Mouse (Mus musculus) megakaryocyte, embryonic 14.5 days (primary cell): ENCODE measurements at regions not wholly inside any gene's neighbourhood (a gene's known extent, or its start where the extent isn't known, plus 50 kb on each side); places are given as distances from the start of the nearest gene placed in this dataset.

Experiments
- H3K27me3 ChIP-seq: replicated peaks from 2 replicates; pipeline ENCODE3; 2012; ENCODE audit warnings: inconsistent platforms
- H3K36me3 ChIP-seq: replicated peaks from 2 replicates; pipeline ENCODE3; 2012; ENCODE audit warnings: low read length, inconsistent platforms, mixed read lengths
- H3K4me1 ChIP-seq: 2 replicates; pipeline ENCODE4 v1.6.1; 2012; ENCODE audit warnings: inconsistent platforms
- H3K4me3 ChIP-seq: replicated peaks from 2 replicates; pipeline ENCODE3; 2012; ENCODE audit warnings: moderate library complexity, mild to moderate bottlenecking, inconsistent platforms
- H3K9me3 ChIP-seq: 2 replicates; pipeline ENCODE4 v1.6.1; 2012; ENCODE audit warnings: inconsistent platforms
- FLI1 ChIP-seq: IDR thresholded peaks from 2 replicates; pipeline ENCODE4 v1.6.1; 2012; ENCODE audit warnings: low read length, inconsistent platforms, mixed read lengths
- GATA1 ChIP-seq: IDR thresholded peaks from 3 replicates; pipeline ENCODE4 v1.6.1; 2012; ENCODE audit warnings: mixed read lengths, low read length, inconsistent platforms, borderline replicate concordance

- Histone ChIP-seq H3K27me3 (no peaks in the 10 kb centered on the region), H3K4me1 (no peaks in the 10 kb centered on the region), H3K36me3 (no peaks in the 10 kb centered on the region), H3K4me3 (no peak overlapping the region), H3K9me3 (no peaks in the 10 kb centered on the region)
- TF ChIP-seq GATA1, result no peak
- no peak for TF ChIP-seq FLI1
These were observed 129.5 kb upstream of the Tmem72 start for GRCm38 (mm10) chr6:116845990-116846862.

GRCm38 (mm10) chr6:116848538-116849093 is 131.9 kb upstream of the Tmem72 start:
- H3K4me3 ChIP-seq, result no peak overlapping the region
- no peaks in the 10 kb centered on the region for H3K27me3 ChIP-seq

GRCm38 (mm10) chr6:116854029-116854428 is 137.3 kb upstream of the Tmem72 start:
- no peaks in the 10 kb centered on the region for H3K27me3 ChIP-seq
- no peaks in the 10 kb centered on the region for H3K9me3 ChIP-seq
- no peak for TF ChIP-seq FLI1
- no peak for TF ChIP-seq GATA1
- H3K36me3 ChIP-seq, result no peaks in the 10 kb centered on the region
- H3K4me3 ChIP-seq, result no peak overlapping the region
- H3K4me1 ChIP-seq, result no peaks in the 10 kb centered on the region

More at GRCm38 (mm10) chr6:116848538-116849093, 131.9 kb upstream of the Tmem72 start:
- no peaks in the 10 kb centered on the region for H3K4me1 ChIP-seq
- H3K36me3 ChIP-seq, result no peaks in the 10 kb centered on the region
- TF ChIP-seq GATA1 (no peak), FLI1 (no peak)
- H3K9me3 ChIP-seq, result no peaks in the 10 kb centered on the region

GRCm38 (mm10) chr6:116856093-116856492 is 139.4 kb upstream of the Tmem72 start:
- Histone ChIP-seq H3K27me3 (no peaks in the 10 kb centered on the region), H3K4me3 (no peak overlapping the region), H3K9me3 (no peaks in the 10 kb centered on the region), H3K4me1 (no peaks in the 10 kb centered on the region), H3K36me3 (no peaks in the 10 kb centered on the region)
- no peak for TF ChIP-seq FLI1
- TF ChIP-seq GATA1, result no peak

GRCm38 (mm10) chr6:116856917-116857491 is 140.3 kb upstream of the Tmem72 start:
- H3K27me3 ChIP-seq, result no peaks in the 10 kb centered on the region
- H3K9me3 ChIP-seq, result no peaks in the 10 kb centered on the region
- no peak overlapping the region for H3K4me3 ChIP-seq
- H3K36me3 ChIP-seq, result no peaks in the 10 kb centered on the region
- TF ChIP-seq GATA1 (no peak), FLI1 (no peak)
- no peaks in the 10 kb centered on the region for H3K4me1 ChIP-seq

GRCm38 (mm10) chr6:116863130-116863529 is 146.4 kb upstream of the Tmem72 start:
- Histone ChIP-seq H3K4me3 (no peak overlapping the region), H3K27me3 (no peaks in the 10 kb centered on the region), H3K36me3 (no peaks in the 10 kb centered on the region), H3K4me1 (no peaks in the 10 kb centered on the region), H3K9me3 (no peaks in the 10 kb centered on the region)
- no peak for TF ChIP-seq FLI1
- no peak for TF ChIP-seq GATA1

GRCm38 (mm10) chr6:116863626-116864025 is 146.9 kb upstream of the Tmem72 start:
- TF ChIP-seq GATA1 (no peak), FLI1 (no peak)
- no peaks in the 10 kb centered on the region for H3K4me1 ChIP-seq
- no peaks in the 10 kb centered on the region for H3K27me3 ChIP-seq
- 0 out of 2 replicates have a peak, but pooled peaks cover 2% of the 10 kb centered on the region for H3K9me3 ChIP-seq
- H3K4me3 ChIP-seq, result no peak overlapping the region
- H3K36me3 ChIP-seq, result no peaks in the 10 kb centered on the region

GRCm38 (mm10) chr6:116893299-116893698 is 176.6 kb upstream of the Tmem72 start:
- Histone ChIP-seq H3K27me3 (no peaks in the 10 kb centered on the region), H3K9me3 (no peaks in the 10 kb centered on the region), H3K4me3 (no peak overlapping the region), H3K4me1 (no peaks in the 10 kb centered on the region), H3K36me3 (no peaks in the 10 kb centered on the region)
- no peak for TF ChIP-seq FLI1
- TF ChIP-seq GATA1, result no peak

- H3K4me1 ChIP-seq, result no peaks in the 10 kb centered on the region
- no peaks in the 10 kb centered on the region for H3K9me3 ChIP-seq
- TF ChIP-seq FLI1 (no peak), GATA1 (no peak)
- no peaks in the 10 kb centered on the region for H3K27me3 ChIP-seq
- no peaks in the 10 kb centered on the region for H3K36me3 ChIP-seq
- H3K4me3 ChIP-seq, result no peak overlapping the region
These were observed 177.5 kb upstream of the Tmem72 start for GRCm38 (mm10) chr6:116894252-116894651.

- Histone ChIP-seq H3K9me3 (no peaks in the 10 kb centered on the region), H3K27me3 (no peaks in the 10 kb centered on the region), H3K36me3 (no peaks in the 10 kb centered on the region), H3K4me1 (no peaks in the 10 kb centered on the region), H3K4me3 (no peak overlapping the region)
- TF ChIP-seq GATA1, result no peak
- TF ChIP-seq FLI1, result no peak
These were observed 178.4 kb upstream of the Tmem72 start for GRCm38 (mm10) chr6:116895114-116895513.
